Mouse (Mus musculus) monocyte, adult 2 months (primary cell): ENCODE results near the gene Map4k5.

ENCODE experiments used
- DNase-seq, 2 experiments: peaks; one replicate each; pipeline ENCODE4 v3.0.0; 2022; ENCODE audit warnings: low spot score in 2 of 2, low read depth in 1 of 2

Map4k5 gene

GRCm38 (mm10) chr12:69789766-69790529 is 103.1 kb downstream of the Map4k5 start:
- no peak for DNase-seq

DNA sequence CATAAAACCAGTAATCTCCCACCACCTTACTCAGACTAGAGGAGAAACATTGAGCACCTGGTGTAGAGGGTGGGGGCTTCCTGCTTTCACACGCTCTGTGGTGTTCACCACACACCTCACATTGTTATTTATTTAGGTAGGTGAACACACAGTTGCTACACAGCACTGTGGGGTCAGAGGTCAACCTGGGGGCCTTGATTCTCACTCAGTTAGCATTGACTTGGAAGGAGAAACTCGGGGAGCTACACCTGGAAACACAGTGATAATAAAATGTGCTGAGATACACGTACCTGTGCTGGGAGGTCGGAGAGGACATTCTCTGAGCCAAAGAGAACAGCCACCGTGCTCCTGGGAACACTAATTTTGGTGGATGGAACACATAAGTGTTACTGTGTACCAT is 104.6 kb downstream of the Map4k5 start:
- DNase-seq, result no peak

DNA sequence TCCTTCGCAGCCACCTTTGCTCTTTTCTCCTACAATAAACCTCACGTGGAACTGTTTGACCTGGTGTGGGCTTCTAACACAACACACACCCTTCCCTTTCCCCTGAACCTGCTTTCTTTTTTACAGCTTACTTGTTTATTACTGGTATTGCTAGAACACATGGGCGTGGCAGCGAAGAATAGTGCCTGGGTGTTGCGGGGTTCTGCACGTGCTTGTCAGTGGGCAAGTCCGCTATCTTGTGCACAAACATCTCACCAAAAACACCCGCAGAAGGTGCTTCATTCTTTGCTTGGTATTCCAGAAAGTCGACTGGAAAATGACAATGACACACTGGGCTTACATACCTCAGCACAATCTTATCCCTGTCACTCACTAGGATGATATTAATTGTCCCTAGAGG is 107.5 kb downstream of the Map4k5 start:
- DNase-seq, result no peak

DNA sequence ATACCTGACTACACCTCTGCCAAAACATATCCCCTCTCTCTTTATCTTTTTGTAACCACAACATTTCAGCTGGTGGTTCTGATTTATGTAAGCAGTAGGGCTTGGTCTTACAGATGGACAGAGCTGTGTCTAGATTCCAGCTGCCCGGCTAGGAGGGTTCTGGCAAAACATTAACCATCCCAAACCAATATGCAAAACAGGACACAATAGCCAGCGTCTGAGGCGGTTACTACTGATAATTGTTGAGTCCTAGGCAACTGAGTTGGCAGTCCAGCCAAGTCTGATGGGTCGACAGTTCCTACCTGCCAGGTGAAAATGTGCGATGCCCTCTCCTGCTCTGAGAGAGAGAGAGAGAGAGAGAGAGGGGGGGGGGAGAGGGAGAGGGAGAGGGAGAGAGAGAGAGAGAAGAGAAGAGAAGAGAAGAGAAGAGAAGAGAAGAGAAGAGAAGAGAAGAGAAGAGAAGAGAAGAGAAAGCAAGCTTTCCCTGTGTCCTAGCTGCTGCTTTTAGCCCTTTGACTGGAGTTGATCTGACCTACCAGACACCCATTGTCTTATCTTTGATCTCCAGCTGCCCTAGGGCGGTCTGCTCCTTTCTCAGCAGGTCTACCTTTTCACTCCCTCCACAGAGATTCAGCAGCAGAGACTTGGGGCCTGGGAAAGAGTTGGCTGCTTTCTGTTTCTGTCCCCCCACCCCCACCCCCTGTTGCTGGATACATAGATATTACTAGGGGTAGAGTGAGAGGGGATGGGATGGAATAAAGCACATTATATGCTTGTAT is 109.6 kb downstream of the Map4k5 start:
- no peak for DNase-seq

DNA sequence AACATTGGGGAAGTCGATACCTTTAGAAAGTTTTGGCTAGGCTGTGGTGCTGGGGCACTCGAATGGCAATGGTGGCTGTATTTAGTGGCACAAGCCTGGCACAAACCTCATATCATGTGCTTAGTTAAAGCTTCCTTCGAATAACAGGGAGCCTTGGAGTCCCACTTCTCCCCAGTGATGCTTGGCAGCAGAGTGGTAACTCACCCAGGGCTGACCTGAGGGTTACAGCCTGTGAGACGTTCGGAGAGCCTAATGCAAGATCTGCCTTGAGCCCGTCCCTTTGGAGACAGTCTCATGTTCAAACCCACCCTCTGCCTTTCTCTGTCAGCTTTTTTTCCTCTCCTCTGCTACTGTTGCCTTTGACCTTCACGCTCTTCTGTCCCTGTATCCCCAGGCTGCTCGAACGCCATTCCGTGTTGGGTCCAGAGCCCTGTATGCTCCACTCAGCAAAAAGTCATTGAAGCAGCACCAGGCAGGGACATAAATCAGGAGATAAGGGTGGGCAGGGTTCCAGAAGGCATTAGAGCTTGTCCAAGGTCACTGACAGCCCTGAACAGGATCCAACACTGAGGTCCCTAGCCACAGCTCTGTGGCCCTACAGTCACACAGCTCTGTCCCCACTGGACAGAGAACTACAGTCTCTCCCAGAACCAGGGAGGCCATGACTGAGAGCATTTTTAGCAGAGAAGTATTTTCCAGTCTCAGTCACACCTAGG is 110.9 kb downstream of the Map4k5 start:
- DNase-seq, result no peak

DNA sequence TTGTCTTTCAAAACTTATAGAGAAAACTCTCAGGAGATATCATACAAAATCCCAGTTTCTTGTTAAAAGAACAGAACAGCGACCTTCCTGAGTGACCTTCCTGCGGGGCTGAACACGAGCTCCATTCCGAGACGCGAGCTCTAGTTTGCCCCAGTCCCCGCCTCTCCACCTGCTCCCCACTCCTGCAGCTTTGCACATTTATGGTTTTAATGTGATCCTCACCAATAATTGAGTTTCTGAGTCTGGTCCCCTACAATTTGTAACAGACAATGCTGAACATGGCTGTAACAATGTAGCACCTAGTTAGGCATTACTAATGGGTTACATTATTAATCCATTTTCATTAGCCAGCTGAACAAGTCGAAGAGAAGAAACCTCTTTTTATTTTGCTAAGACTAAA is 111.5 kb downstream of the Map4k5 start:
- DNase-seq, result no peak

DNA sequence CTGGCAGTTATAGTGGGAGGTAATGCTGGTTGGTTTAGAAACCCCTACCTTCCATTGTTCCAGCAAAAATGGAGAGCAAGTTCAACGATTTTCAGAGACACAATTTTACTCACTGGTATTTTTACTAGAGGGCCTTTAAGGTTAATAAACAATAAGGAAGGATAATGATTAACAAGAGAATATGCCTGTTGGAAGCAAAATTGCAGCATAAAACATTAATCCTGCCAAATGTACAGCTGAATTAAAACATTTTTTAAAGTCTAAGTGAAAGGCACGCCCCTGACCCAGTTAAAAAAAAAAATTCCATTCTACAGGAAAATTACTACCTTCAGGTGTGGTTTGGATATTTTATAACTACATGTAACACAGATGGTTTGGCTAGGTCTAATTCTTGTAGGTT is 115.0 kb downstream of the Map4k5 start:
- no peak for DNase-seq

DNA sequence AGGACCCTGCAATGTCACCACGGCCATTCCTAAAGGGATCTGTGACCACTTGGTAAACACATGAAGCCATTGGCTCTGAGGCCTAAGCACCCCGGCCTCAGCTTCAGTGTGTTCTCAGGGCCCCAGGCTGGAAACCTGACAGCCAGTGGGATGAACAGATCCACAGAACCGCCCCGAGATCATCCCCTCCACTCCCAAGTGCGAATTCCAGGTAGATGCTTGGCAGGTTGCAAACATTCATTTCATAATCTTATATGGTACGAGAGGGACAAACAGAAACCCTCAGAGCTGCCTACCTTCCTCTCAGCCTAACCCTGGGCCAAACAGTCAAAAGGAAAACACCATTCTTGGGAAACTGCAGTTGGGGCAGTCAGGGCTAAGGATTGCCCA is 115.7 kb downstream of the Map4k5 start:
- DNase-seq, result no peak

DNA sequence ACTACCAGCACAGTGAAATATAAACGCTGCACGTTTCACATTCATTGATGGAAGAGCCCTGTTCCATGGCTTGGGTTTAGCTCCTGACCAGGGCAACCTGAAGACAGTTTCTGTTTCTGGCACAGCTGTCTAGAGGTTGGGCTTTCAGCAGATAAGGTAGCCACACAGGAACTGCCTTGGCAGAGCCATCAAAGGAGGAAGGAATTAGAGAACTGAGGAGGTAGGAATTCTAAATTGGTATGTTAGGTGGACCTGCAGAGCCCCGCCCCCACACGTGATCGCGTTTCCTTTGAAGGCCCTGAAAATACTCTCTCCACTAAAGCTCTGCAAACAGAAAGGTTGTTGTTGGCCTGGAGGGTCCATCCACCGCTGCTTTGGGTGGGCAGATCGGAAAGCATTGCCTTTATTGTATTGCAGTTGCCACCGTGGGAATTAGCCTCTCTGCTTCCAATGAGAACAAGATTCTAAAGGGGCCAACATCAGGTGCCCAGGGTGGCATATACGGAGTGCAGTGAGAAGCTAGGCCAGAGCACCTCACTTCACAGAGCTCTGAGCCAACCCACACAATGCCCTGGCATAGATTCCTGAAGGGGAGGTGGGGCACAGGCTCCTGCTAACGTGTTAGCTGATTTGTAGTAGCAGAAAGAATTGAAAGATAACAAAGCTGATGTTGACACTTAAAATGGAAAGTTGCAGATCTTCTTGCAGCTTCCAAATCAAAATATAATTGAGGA is 116.2 kb downstream of the Map4k5 start:
- DNase-seq, result no peak

- DNase-seq, result no peak
Measured at GRCm38 (mm10) chr12:69768841-69769240, 124.2 kb downstream of the Map4k5 start.

DNA sequence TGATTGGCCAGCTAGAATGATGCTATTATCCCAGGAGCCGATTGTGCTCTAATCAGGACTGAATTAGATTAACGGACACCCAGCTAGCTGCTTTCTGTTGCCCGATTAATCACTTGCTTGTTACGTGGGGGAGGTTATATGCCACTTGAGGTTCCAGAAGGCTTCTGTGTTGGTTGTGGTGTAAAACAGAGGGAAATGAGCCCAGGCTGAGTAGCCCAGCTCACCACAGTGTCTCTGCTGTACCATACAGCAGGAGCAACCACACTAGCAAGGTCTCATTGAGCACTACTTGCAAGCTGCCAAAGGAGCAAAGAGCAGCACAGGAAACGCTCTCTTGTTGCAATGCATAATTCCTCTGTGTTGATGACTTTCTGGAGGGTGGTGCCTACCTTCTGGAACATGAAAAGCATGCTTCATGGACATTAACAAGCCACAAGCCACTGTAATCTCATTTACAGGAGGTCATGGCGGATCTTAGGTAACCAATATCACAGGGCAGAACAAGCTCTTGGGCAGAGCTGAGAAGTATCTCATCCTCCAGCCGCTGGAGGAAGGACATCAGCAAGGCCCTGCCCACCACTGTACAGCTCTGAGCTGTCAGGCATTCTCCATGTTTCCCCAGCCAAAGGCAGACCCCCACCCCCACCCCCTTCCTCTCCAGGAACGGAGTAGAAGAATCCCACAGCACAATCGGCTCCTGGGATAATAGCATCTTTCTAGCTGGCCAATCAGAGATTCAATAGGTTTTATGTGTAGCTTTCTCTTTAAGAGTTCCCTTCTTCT is 125.3 kb downstream of the Map4k5 start:
- no peak for DNase-seq

- DNase-seq, result no peak
Measured at GRCm38 (mm10) chr12:69766185-69766904, 126.7 kb downstream of the Map4k5 start.

DNA sequence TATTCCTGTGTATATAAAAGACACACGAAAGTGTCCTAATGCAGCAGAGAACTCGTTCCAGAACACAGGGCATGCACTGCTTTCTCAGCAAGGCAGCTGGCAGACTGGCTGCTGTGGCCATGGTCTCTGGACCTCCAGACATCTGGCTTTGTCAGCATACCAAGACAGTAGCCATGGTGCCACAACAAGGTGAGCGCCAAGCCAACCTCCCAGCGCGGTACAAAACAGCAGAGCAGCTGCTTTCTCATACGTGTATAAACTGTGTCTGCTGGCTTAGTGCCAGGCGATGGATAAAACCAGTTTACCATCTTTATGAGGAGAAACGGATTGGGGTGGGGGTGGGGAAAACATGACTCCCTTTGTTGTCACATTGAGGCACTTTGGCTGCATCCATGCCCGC is 127.5 kb downstream of the Map4k5 start:
- DNase-seq, result no peak

- DNase-seq, result no peak
Measured at GRCm38 (mm10) chr12:69761603-69762002, 131.4 kb downstream of the Map4k5 start.

DNA sequence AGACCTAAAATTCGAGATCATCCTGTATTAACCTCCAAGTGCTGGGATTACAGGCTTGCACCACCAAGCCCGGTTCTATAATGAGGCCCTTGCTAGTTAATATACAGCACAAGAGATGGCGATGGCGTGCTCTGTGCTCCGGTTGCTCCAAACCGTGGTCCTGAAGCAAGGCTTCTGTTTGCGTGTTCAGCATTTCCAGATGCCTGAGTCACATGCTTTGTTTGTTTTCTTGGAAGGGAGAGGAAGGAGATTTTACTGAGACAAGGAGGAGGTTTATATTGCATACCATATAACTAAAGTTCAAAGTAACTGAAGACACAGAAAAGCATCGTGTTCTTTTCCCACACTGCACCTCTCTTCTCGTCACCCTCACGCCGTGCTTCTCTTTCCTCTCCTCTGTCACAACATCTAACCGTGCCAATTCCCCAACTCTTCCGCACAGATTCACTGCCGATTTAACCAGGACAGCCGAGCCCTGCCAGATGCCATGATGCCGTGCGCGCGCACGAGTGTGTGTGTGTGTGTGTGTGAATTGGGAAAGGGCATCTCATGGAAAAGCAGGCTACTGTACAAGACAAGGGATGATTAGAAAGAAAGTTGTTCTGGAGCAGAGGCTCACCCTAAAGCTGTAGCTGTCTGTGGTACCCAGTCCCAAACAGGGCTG is 132.1 kb downstream of the Map4k5 start:
- no peak for DNase-seq

DNA sequence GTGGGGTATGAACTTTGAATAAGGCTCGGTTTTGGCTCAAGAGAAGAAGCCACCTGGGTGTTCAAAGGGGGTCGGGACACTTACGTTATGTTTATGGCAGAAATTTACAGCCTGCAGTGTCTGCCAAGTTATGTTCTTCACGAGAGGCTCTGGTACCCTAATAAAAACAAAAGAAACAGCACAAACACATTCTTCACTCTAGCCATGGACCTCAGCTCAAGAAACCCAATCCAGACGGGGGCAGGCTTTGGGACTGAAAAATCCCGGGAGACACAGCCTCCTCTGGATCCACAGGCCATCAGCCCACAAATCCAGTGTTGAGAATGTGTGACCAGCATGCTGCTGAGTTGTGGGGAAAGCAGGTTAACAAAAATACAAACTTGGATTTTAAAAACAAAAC is 133.0 kb downstream of the Map4k5 start:
- DNase-seq, result no peak

DNA sequence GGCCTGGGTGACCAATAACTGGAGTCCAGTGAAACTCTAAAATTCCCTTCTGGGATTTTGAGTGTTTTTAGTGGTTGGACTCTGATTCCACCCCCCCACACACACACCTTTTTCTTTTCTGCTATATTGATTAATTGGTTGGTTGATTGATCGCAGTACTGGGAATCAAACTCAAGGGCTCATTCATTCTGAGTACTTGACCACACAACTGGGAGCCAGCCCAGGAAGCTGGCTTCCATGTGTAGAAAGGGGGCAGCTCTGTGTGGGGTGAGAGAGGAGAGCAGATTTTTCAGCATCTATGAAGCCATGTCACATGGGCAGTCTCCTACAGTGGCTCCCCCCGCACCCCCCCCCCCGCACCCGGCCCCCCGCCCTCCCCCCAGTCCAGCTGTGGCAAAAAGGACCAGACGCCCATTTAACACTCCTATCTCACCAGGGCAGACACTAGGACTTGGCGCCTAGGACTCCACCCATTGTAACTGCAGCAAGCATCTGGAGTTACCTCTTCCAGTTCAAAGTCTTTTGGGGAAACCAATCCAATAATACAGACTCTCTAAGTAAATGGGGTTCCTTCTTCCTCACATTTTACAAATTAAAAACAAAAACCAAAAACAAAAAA is 133.6 kb downstream of the Map4k5 start:
- DNase-seq, result no peak

DNA sequence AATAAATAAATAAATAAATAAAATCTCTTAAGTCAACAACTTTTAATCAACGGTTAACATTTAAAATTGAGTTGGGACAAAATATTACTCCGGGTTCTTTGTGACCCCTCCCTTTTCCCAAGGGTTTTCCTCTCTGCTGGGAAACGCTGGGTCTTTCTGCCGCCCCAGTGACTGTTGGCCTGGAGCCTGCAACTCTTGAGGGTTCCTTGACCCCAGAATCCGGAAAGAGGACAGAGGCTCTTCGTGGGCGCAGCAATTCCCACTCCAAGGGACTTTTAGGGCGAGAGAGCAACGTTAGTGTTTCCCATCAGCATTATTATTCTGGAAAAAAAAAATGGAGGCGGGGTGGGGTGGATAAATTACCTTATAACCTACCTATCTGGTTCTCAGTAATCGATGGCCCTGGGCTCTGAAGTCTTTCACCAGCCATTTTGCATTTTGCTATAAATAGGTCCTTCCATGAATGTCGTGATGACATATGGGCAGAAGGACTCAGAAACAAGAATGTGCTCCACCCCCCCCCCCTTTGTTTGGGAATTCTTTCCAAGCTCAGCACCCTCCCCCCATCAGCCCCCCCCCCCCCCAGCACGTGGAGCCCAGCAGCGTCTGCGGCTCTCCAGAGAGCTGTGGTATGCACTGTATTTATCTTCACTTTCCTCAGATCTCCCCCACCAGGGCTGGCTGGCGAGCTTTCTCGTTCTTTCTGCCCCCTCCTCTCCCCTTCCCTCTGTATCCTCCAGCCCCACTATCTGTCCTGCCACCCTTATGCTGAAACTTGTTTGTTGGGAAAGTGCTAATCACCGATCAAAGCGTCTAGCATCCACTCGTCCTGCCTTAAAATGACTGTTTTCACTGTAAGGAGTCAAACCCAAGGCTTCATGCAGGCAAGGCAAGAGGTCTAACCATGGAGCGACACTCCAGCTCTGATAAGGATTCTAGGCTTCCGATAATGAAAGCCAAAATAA is 134.5 kb downstream of the Map4k5 start:
- DNase-seq, result no peak
